20 mouse cellular contexts compared by ENCODE assay signal in the genomic region with DNA sequence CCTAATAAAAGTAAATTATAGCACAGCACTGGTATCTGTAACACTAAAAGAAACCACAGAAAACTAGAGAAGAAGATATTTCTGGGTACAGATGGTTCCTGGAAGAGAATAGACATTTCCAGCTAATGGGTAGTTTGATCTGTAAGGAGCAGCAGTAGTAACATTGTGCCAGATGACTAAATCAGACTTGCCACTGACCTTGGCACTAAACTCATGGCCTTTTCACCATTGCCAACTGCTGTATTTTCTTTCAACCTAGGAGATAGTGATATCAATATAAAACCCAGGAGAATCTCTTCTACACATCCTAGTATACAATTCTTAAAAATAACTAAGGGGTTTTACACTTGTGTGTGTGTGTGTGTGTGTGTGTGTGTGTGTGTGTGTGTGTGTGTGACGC.
"Had no signal": no experiment of that assay in that cellular context is flagged by ENCODE, and none has a peak within 500 bp of the region (broad histone marks: within the 10 kb centered on the region; RNA-seq: fewer than 3 reads in every experiment).

No protein-coding gene starts in this region.

- H3K9me3 ChIP-seq: kidney, embryonic 15.5 days; liver, embryonic 15.5 days; midbrain, embryonic 12.5 days; midbrain, embryonic 15.5 days; neural tube, embryonic 12.5 days; neural tube, embryonic 15.5 days; stomach, embryonic 15.5 days had no signal

- H3K27me3 ChIP-seq: kidney, embryonic 15.5 days; liver, embryonic 15.5 days; midbrain, embryonic 12.5 days; midbrain, embryonic 15.5 days; neural tube, embryonic 12.5 days; neural tube, embryonic 15.5 days; stomach, embryonic 15.5 days had no signal

- H3K27ac ChIP-seq: kidney, embryonic 15.5 days; left cerebral cortex, adult 2 months; liver, embryonic 15.5 days; macrophage; midbrain, embryonic 12.5 days; midbrain, embryonic 15.5 days; neural tube, embryonic 12.5 days; neural tube, embryonic 15.5 days; stomach, embryonic 15.5 days had no signal

- ATAC-seq: midbrain, embryonic 15.5 days had no signal

- H3K4me2 ChIP-seq: kidney, embryonic 15.5 days; liver, embryonic 11.5 days; liver, embryonic 15.5 days; midbrain, embryonic 12.5 days; midbrain, embryonic 15.5 days; neural tube, embryonic 12.5 days; neural tube, embryonic 15.5 days; stomach, embryonic 15.5 days had no signal

- DNase-seq: kidney, adult 8-10 months; kidney, postnatal 10 days; kidney, postnatal 36 days; layer of hippocampus, postnatal 36 days; lung, adult 2 months; right cerebral cortex, adult 18-20 months; right cerebral cortex, postnatal 14 days; right cerebral cortex, postnatal 4 days; spleen, adult 18-20 months; thymus, postnatal 36 days had no signal

- H3K4me1 ChIP-seq: kidney, embryonic 15.5 days; liver, embryonic 15.5 days; midbrain, embryonic 12.5 days; midbrain, embryonic 15.5 days; neural tube, embryonic 12.5 days; neural tube, embryonic 15.5 days; stomach, embryonic 15.5 days had no signal

- H3K4me3 ChIP-seq: kidney, embryonic 15.5 days; left cerebral cortex, adult 2 months; liver, embryonic 15.5 days; midbrain, embryonic 12.5 days; midbrain, embryonic 15.5 days; neural tube, embryonic 12.5 days; neural tube, embryonic 15.5 days; stomach, embryonic 15.5 days had no signal

- H3K9ac ChIP-seq: kidney, embryonic 15.5 days; liver, embryonic 15.5 days; midbrain, embryonic 12.5 days; midbrain, embryonic 15.5 days; neural tube, embryonic 12.5 days; neural tube, embryonic 15.5 days; stomach, embryonic 15.5 days had no signal

- H3K36me3 ChIP-seq: kidney, embryonic 15.5 days; liver, embryonic 15.5 days; midbrain, embryonic 12.5 days; midbrain, embryonic 15.5 days; neural tube, embryonic 12.5 days; neural tube, embryonic 15.5 days; stomach, embryonic 15.5 days had no signal
